Mouse (Mus musculus): ENCODE data around the gene Drc3.

- TF ChIP-seq FLI1 (IDR thresholded peaks at IDR 0.05; ENCODE audit: low read length): no peak
- no peak for TF ChIP-seq GATA1 (IDR thresholded peaks at IDR 0.05; ENCODE audit: borderline replicate concordance, low read length)
Observed at GRCm38 (mm10) chr11:60323731-60324130, 29.4 kb upstream of the Drc3 start.
